Mouse (Mus musculus): Measurements from ENCODE around the gene Ift172.

- no peak for TF ChIP-seq POLR2A (IDR thresholded peaks at IDR 0.05; ENCODE audit: insufficient read length, low read depth)
- TF ChIP-seq USF1 (IDR thresholded peaks at IDR 0.05; ENCODE audit: low read depth) = no peak
- no peak for TF ChIP-seq MAX (IDR thresholded peaks at IDR 0.05; ENCODE audit: low read depth)
- TF ChIP-seq TCF12 (IDR thresholded peaks at IDR 0.05; ENCODE audit: insufficient read depth, poor library complexity, severe bottlenecking) = no peak
- no peak for TF ChIP-seq POLR2AphosphoS2 (IDR thresholded peaks at IDR 0.05; ENCODE audit: insufficient read length, low read depth)
- TF ChIP-seq CEBPB (IDR thresholded peaks at IDR 0.05; ENCODE audit: insufficient read depth, poor library complexity, severe bottlenecking) = no peak
- no peak for TF ChIP-seq REST (IDR thresholded peaks at IDR 0.05; ENCODE audit: insufficient read depth, insufficient read length)
- TF ChIP-seq E2F4 (IDR thresholded peaks at IDR 0.05; ENCODE audit: insufficient read depth) = no peak
- no peak for TF ChIP-seq MYOD1 (IDR thresholded peaks at IDR 0.05; ENCODE audit: control insufficient read depth in 1 of 3, insufficient read length in 2 of 3, low read depth in 2 of 3)
- TF ChIP-seq MYOG (IDR thresholded peaks at IDR 0.05; ENCODE audit: control insufficient read depth in 1 of 3, insufficient read depth in 1 of 3, insufficient read length in 2 of 3, low read depth in 2 of 3) = no peak
- no peak for TF ChIP-seq TCF3 (IDR thresholded peaks at IDR 0.05; ENCODE audit: insufficient read length, low read depth)
Observed at GRCm38 (mm10) chr5:31204421-31204820, 86.5 kb downstream of the Ift172 start.

All from myocyte (in vitro differentiated cells).